Mouse (Mus musculus) heart, adult 2 months (tissue): ENCODE measurements around the gene Hpdl. TPM values are rescaled to one million over a fixed set of nuclear protein-coding genes. Genes with fewer than 3 reads are reported as not detected.

Experiments used
- DNase-seq, 2 experiments: peaks; one replicate each; pipeline ENCODE4 v3.0.0; 2021
- H3K27ac ChIP-seq: fragments of 200-600 bp; 2 replicates; pipeline ENCODE4 v1.8.1; 2022
- H3K27me3 ChIP-seq: fragments of 200-500 bp; 2 replicates; pipeline ENCODE4 v1.6.1; 2012; ENCODE audit warnings: mild to moderate bottlenecking, low read length, inconsistent platforms, mixed read lengths; ENCODE audit not compliant: control insufficient read depth, insufficient read depth
- H3K36me3 ChIP-seq: fragments of 200-500 bp; 2 replicates; pipeline ENCODE4 v1.6.1; 2012; ENCODE audit warnings: low read length, inconsistent platforms; ENCODE audit not compliant: control insufficient read depth, insufficient read depth
- H3K4me1 ChIP-seq: fragments of 200-500 bp; 2 replicates; pipeline ENCODE4 v1.6.1; 2011; ENCODE audit warnings: low read length; ENCODE audit not compliant: control insufficient read depth, insufficient read depth
- H3K4me3 ChIP-seq: fragments of 200-600 bp; 2 replicates; pipeline ENCODE4 v1.8.1; 2022
- H3K79me2 ChIP-seq: fragments of 200-500 bp; replicated peaks from 2 replicates; pipeline ENCODE4 v1.6.1; 2012; ENCODE audit warnings: mild to moderate bottlenecking, inconsistent platforms, low read length, moderate library complexity, mixed read lengths; ENCODE audit not compliant: control insufficient read depth, insufficient read depth
- H3K9ac ChIP-seq: fragments of 200-500 bp; 2 replicates; pipeline ENCODE4 v1.6.1; 2012; ENCODE audit warnings: low read depth, mild to moderate bottlenecking, control low read depth, inconsistent platforms, low read length, mixed read lengths
- CTCF ChIP-seq: fragments of 200-600 bp; IDR thresholded peaks from 2 replicates; pipeline ENCODE4 v1.8.1; 2022; ENCODE audit warnings: antibody characterized with exemption, mild to moderate bottlenecking, moderate library complexity
- EP300 ChIP-seq: fragments of 200-500 bp; IDR thresholded peaks from 2 replicates; pipeline ENCODE4 v1.6.1; 2011; ENCODE audit warnings: low read depth, low read length, control low read depth; ENCODE audit not compliant: insufficient read depth
- POLR2A ChIP-seq: fragments of 200-500 bp; IDR thresholded peaks from 2 replicates; pipeline ENCODE4 v1.6.1; 2011; ENCODE audit warnings: mild to moderate bottlenecking, low read depth, low read length, control low read depth; ENCODE audit not compliant: insufficient read depth
- WGBS: fragments of 180-500 bp; shearing (Covaris S2); methylation state at CpG from one replicate; pipeline ENCODE4 v1.1.7; 2018; 5-methylcytosine and 5-hydroxymethylcytosine counted together
- intact Hi-C: fragments of 180-260 bp; cut with DNase I; formaldehyde crosslinking; loops from one replicate; pipeline ENCODE4 v1.15.1; 2025
- polyA plus RNA-seq: library from polyadenylated mRNA; depleted of rRNA; stranded (reverse); fragments of >200 nt; gene quantifications from 2 replicates; pipeline ENCODE4 v1.2.3, GENCODE M21; 2012
- total RNA-seq, 2 experiments: library from RNA; stranded (reverse); gene quantifications; 2 replicates each; pipeline ENCODE4 v1.2.3; 2021

Hpdl gene
- total and polyA plus RNA-seq, 3 experiments = 3.9 to 4.8 (median 4.3) TPM

DNA sequence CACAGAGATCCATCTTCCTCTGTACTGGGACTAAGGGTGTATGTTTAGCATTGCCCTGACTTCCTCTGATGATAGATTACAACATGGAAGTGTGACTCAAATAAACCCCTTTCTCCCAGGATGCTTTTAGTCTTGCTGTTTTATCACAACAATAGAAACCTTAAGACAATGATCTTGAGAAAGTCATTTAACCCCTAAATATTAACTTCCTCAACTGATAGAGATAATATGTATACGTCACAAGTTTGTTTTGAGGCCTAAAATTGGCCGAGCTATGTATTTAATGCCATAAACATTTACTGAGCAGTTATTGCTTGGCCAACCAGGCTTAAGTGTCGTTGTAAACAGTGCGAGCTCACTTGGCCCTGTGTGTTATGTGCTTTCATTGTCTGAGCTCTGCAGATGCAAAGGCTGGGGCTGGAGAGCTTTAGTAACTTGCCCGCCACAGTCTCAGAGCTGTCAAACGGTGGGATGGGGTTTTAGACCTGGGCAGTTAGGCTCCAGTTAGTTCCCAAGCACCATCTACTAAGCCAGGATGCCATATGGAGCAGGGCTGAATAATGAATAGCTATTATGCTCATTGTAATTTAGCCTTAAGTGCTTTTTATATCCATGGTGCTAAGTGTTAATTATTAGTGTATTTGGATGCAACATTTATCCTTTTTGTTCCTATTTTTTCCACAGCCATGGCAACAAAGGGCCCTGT, 8.0 kb upstream of the Hpdl start:
- H3K79me2 ChIP-seq = no peaks in the 10 kb centered on the region
- no peaks in the 10 kb centered on the region for H3K36me3 ChIP-seq
- 61% methylated on average over 6 of the region's 6 CpGs for WGBS
- H3K27ac ChIP-seq = no peak overlapping the region
- no peak for DNase-seq
- no peaks in the 10 kb centered on the region for H3K27me3 ChIP-seq
- H3K9ac ChIP-seq = no peak overlapping the region
- peaks cover 1% of the 10 kb centered on the region; the same call in 1 of the 2 replicates for H3K4me1 ChIP-seq
- intact Hi-C loops = loop anchor here (5.0 kb wide), 2 partner anchors 293 to 313 kb away; no protein-coding TSS in a partner anchor
- H3K4me3 ChIP-seq = no peak overlapping the region
- TF ChIP-seq CTCF = no peak
- no peak for TF ChIP-seq EP300
- no peak for TF ChIP-seq POLR2A

DNA sequence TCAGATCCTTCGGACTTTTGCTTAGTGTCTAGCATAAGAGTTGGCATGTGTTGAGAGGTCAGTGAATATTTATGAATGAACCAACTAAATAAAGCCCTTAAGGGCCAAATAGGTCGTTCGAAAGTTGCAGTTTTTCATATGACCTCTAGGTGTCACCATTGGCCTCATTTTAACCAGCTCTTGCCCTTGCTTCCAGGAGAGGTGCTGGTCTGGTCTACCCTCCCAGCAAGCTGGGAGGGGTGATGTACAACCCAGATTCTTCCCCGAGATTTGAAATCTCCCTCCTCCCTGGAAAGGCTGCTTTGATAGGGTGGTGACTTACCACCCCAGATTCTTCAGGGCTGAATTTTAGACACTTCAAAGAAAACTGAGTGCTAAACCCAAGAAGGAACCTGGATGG, 6.3 kb upstream of the Hpdl start:
- Histone ChIP-seq H3K4me3 (no peak overlapping the region), H3K79me2 (no peaks in the 10 kb centered on the region), H3K9ac (no peak overlapping the region), H3K27me3 (no peaks in the 10 kb centered on the region), H3K27ac (no peak overlapping the region), H3K4me1 (peaks cover 1% of the 10 kb centered on the region; the same call in 1 of the 2 replicates), H3K36me3 (no peaks in the 10 kb centered on the region)
- WGBS = under 1% methylated on average over 4 of the region's 4 CpGs
- 0 out of 2 replicates have a peak, but pooled peaks have one; percentile 32 for TF ChIP-seq EP300
- no peak for TF ChIP-seq POLR2A
- TF ChIP-seq CTCF = peak; percentile 87
- no peak for DNase-seq
- intact Hi-C loops = loop anchor here (1.0 to 5.0 kb wide), 3 partner anchors 163 to 314 kb away; no protein-coding TSS in a partner anchor

DNA sequence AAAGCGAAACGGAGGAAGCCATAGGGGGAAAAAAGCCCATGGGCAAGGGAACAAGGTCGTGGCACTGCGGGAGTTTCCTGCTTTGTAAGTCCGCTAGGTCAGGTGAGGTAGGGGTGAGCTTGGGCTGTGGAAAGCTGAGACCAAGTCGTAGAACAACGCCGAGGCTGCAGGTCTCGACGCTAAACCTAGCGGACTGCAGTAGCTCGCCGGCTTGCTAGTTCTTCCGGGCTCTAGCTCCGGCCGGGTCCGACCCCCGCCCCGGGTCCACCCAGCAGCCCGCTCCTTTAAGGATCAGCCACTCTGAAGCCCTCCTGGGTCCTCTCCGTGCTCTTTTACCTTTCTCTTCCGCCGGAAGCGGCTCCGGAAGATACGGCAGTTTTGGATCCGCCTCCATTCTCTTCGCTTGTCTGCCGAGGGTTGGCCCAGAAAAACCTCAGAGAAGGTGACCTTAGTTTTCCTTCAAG, 3.1 kb upstream of the Hpdl start:
- Histone ChIP-seq H3K4me1 (peaks cover 2% of the 10 kb centered on the region; the same call in 1 of the 2 replicates), H3K27me3 (no peaks in the 10 kb centered on the region), H3K27ac (peak overlapping the region; percentile 94), H3K9ac (peak overlapping the region; percentile 69), H3K79me2 (no peaks in the 10 kb centered on the region), H3K36me3 (no peaks in the 10 kb centered on the region), H3K4me3 (peak overlapping the region; percentile 80)
- TF ChIP-seq CTCF (no peak), POLR2A (peak; percentile 78)
- WGBS = 3% methylated on average over 29 of the region's 29 CpGs
- DNase-seq = peak; percentile 76 to 83
- intact Hi-C loops = loop anchor here (5.0 kb wide), 2 partner anchors 298 to 318 kb away; no protein-coding TSS in a partner anchor

DNA sequence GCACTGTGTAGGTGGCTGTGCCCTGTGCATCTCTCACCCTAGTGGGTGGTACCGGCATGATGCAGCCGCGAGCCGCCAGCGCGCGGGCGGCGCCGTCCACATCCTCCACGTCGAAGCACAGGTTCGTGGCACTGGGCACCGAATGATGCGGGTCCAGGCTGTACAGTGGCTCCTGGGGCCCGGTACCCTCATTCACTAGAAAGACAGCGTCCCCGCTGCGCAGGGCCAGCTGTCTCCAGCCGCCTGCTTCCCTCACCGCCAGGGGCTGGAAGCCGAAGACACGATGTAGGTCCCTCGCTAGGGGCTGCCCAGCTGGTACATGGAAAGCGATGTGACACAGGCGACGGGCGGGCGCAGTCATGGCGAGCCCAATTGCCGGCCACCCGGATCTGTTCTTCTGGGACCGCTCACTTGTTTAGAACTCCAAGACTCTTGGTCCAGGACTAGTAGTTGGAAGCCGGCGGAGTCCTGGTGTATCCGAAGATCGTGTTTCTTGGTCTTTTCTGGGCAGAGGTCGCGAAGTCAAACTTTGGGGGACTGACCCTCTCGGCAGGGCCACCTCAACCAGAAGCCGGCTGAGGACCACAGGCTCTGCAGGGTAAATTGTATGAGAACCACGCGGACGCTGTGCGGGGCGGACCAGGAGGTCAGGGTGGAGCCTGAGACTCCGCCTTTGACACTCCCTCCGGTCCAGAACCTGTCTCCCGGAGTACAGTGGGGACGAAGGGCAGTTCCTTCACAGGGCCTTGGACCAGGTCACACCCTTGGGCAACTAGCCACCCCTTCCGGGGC, 409 bp downstream of the Hpdl start:
- H3K9ac ChIP-seq = peak overlapping the region; percentile 36
- peak; percentile 85 to 87 for DNase-seq
- H3K36me3 ChIP-seq = no peaks in the 10 kb centered on the region
- intact Hi-C loops = no loop called here
- H3K27me3 ChIP-seq = no peaks in the 10 kb centered on the region
- H3K79me2 ChIP-seq = no peaks in the 10 kb centered on the region
- TF ChIP-seq EP300 (0 out of 2 replicates have a peak, but pooled peaks have one; percentile 51), CTCF (peak; percentile 51), POLR2A (peak; percentile 69)
- H3K4me1 ChIP-seq = peaks cover 2% of the 10 kb centered on the region; the same call in 1 of the 2 replicates
- H3K27ac ChIP-seq = peak overlapping the region; percentile 68
- WGBS = under 1% methylated on average over 51 of the region's 51 CpGs
- peak overlapping the region; percentile 54 for H3K4me3 ChIP-seq

DNA sequence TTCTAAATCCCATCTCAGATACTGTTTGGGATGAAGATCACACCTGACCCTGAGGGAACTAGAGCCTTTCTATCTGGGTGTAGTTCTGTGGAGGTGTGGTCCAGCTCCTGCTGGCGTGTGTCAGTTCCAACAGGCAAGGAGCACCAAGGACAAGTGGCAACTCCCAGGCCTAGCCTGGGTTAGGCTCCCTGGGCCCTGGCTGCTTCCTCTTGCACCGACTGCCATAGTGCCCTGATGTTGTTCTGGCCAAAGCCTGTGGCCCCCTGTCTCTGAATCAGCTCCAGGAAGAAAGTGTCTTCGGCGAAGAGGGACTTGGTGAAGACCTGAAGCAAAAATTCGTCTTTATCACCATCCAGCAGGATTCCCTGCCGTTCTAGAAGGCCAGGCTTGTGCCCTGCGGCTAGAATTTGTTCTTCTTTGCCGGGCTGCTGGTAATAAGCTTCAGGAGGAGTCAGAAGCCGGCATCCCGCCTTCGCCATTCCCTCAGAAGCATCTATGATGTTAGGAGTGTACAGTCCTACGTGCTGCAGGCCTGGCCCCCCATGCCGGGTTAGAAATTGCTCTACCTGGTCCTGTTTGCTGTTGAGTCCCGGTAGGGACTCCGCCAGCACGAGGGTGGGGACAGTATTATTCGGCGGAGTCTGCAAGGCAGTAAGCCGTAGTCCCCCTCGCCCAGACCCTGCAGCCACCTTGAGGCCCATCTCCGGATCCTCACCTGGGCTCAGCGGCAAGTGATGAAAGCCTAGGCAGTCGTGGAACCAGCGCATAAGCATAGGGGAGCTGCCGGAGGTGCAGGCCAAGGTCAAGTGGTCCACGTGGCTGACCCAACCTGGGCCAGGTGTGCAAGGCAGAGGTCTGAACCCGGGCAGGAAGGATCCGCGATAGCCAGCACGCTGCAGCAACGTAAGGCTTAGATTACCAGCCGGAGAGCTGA, 1.3 kb downstream of the Hpdl start:
- H3K4me1 ChIP-seq = peaks cover 2% of the 10 kb centered on the region; the same call in 1 of the 2 replicates
- no peaks in the 10 kb centered on the region for H3K36me3 ChIP-seq
- H3K27ac ChIP-seq = no peak overlapping the region
- H3K9ac ChIP-seq = peak overlapping the region; percentile 36; the same call in 1 of the 2 replicates
- no peaks in the 10 kb centered on the region for H3K27me3 ChIP-seq
- intact Hi-C loops = no loop called here
- no peaks in the 10 kb centered on the region for H3K79me2 ChIP-seq
- TF ChIP-seq EP300 (no peak), POLR2A (no peak), CTCF (no peak)
- 42% methylated on average over 32 of the region's 32 CpGs for WGBS
- no peak for DNase-seq
- H3K4me3 ChIP-seq = peak overlapping the region; percentile 54; the same call in 1 of the 2 replicates
